Mouse (Mus musculus) embryonic fibroblast, embryonic 13.5 days (primary cell): ENCODE data around the gene Slc25a11.

Source experiments
- CTCF ChIP-seq: IDR thresholded peaks from 2 replicates; pipeline ENCODE4 v1.5.1; 2011; ENCODE audit warnings: mild to moderate bottlenecking, control low read depth, low read length, moderate library complexity, borderline replicate concordance; ENCODE audit not compliant: insufficient read depth
- POLR2A ChIP-seq: IDR thresholded peaks from 2 replicates; pipeline ENCODE4 v1.6.1; 2011; ENCODE audit warnings: low read depth, mild to moderate bottlenecking, control low read depth, low read length, moderate library complexity

DNA sequence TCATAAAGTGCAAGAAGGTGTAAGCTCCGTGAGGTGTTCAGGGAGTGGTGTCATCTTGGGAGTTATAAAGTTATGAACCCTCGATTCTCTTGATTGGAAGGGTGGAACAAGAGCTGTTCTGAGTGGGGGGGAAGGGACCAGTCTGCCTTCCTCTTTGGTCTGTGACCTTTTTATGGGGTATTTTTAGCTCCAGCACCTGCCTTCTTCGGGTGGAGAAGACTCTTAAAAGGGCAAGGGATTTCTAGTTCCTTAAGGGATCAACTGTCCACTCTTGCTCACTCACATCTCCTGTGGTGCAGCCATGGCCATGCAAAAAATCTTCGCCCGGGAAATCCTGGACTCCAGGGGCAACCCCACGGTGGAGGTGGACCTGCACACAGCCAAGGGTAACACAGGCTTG is 10.3 kb upstream of the Slc25a11 start:
- TF ChIP-seq CTCF, result no peak
- no peak for TF ChIP-seq POLR2A
